Mouse (Mus musculus): ENCODE measurements around the gene Ptpra. TPM values are rescaled to one million over a fixed set of nuclear protein-coding genes. Genes with fewer than 3 reads are reported as not detected.

Gene Ptpra
- total and polyA plus RNA-seq, 3 experiments: 38.5 to 73.3 (median 40.4) TPM

GRCm38 (mm10) chr2:130433152-130433551 lies 16.9 kb upstream of the Ptpra start:
- TF ChIP-seq MYC (IDR thresholded peaks at IDR 0.05; ENCODE audit: low read depth, low read length) (no peak), ETS1 (conservative IDR thresholded peaks at IDR 0.05; ENCODE audit: low read depth, low read length) (no peak), E2F4 (IDR thresholded peaks at IDR 0.05; ENCODE audit: insufficient replicate concordance, low read depth, low read length) (no peak), PAX5 (IDR thresholded peaks at IDR 0.05; ENCODE audit: low read length) (no peak), MAFK (IDR thresholded peaks at IDR 0.05; ENCODE audit: insufficient replicate concordance, low read length) (no peak), BHLHE40 (IDR thresholded peaks at IDR 0.05; ENCODE audit: low read depth, low read length) (no peak), MEF2A (IDR thresholded peaks at IDR 0.05; ENCODE audit: borderline replicate concordance, low read depth, low read length) (no peak), ZC3H11A (IDR thresholded peaks at IDR 0.05; ENCODE audit: low read depth, low read length) (no peak), ZKSCAN1 (IDR thresholded peaks at IDR 0.05; ENCODE audit: borderline replicate concordance, low read depth, low read length) (no peak), TCF12 (IDR thresholded peaks at IDR 0.05; ENCODE audit: low read depth, low read length) (no peak), UBTF (IDR thresholded peaks at IDR 0.05; ENCODE audit: low read depth, low read length) (no peak), MXI1 (IDR thresholded peaks at IDR 0.05; ENCODE audit: low read depth, low read length) (no peak), MAZ (IDR thresholded peaks at IDR 0.05; ENCODE audit: low read depth, low read length) (no peak), CTCF (conservative IDR thresholded peaks at IDR 0.05 in 1 of 2, IDR thresholded peaks at IDR 0.05 in 1 of 2; ENCODE audit: low read depth in 2 of 2, low read length in 2 of 2) (peak; percentile 37 to 82), JUND (conservative IDR thresholded peaks at IDR 0.05; ENCODE audit: low read depth, low read length) (no peak), NELFE (IDR thresholded peaks at IDR 0.05; ENCODE audit: low read depth, low read length) (no peak), TBP (conservative IDR thresholded peaks at IDR 0.05; ENCODE audit: low read depth, low read length) (no peak), CHD2 (IDR thresholded peaks at IDR 0.05; ENCODE audit: low read length) (no peak), ZNF384 (IDR thresholded peaks at IDR 0.05; ENCODE audit: low read depth, low read length) (no peak), ZMIZ1 (IDR thresholded peaks at IDR 0.05; ENCODE audit: low read depth, low read length) (no peak), SIN3A (IDR thresholded peaks at IDR 0.05; ENCODE audit: low read length) (no peak), RAD21 (IDR thresholded peaks at IDR 0.05; ENCODE audit: low read depth, low read length) (peak; percentile 77), GABPA (IDR thresholded peaks at IDR 0.05; ENCODE audit: insufficient replicate concordance, low read depth, low read length) (no peak), CHD1 (IDR thresholded peaks at IDR 0.05; ENCODE audit: low read depth, low read length) (no peak), USF2 (conservative IDR thresholded peaks at IDR 0.05; ENCODE audit: low read depth, low read length) (no peak), USF1 (IDR thresholded peaks at IDR 0.05; ENCODE audit: low read depth, low read length) (no peak), EP300 (IDR thresholded peaks at IDR 0.05; ENCODE audit: low read length) (no peak), RCOR1 (conservative IDR thresholded peaks at IDR 0.05; ENCODE audit: low read depth, low read length) (no peak), HCFC1 (IDR thresholded peaks at IDR 0.05; ENCODE audit: low read depth, low read length) (no peak), MAX (IDR thresholded peaks at IDR 0.05; ENCODE audit: low read length) (no peak), SMC3 (IDR thresholded peaks at IDR 0.05; ENCODE audit: low read depth, low read length) (peak; percentile 74), JUN (IDR thresholded peaks at IDR 0.05; ENCODE audit: insufficient read depth, low read depth, low read length) (no peak), IRF4 (IDR thresholded peaks at IDR 0.05; ENCODE audit: low read depth, low read length) (0 out of 2 replicates have a peak, but pooled peaks have one; percentile 12)
- in situ Hi-C loops (cut with MboI; ENCODE audit: low pct_ligation_motif_present, low pct_unique_long_range_greater_than_20kb, low sequenced_read_pairs) (no loop called here), dilution Hi-C loops (cut with MboI; ENCODE audit: extremely low pct_ligation_motif_present, extremely low pct_unique_long_range_greater_than_20kb, low sequenced_read_pairs) (no loop called here)
- H3K4me2 ChIP-seq (ENCODE audit: insufficient read depth, low read depth, poor library complexity, severe bottlenecking): no peak overlapping the region
- H3K27ac ChIP-seq (ENCODE audit: insufficient read depth, low read depth): no peak overlapping the region
- no peaks in the 10 kb centered on the region for H3K27me3 ChIP-seq (replicated peaks)
- peaks cover 2 to 55% of the 10 kb centered on the region in 2 experiments; a peak in 3 of 4 replicates for H3K4me1 ChIP-seq (ENCODE audit: control insufficient read depth in 1 of 2, insufficient read depth in 2 of 2)
- H3K79me2 ChIP-seq (replicated peaks; ENCODE audit: control insufficient read depth, extremely low read depth, insufficient read depth, poor library complexity, severe bottlenecking): peaks cover 66% of the 10 kb centered on the region
- no peak overlapping the region for H3K4me3 ChIP-seq (replicated peaks in 1 of 3; ENCODE audit: low read depth in 2 of 3, low read length in 2 of 3, poor library complexity in 1 of 3)
- H3K9me3 ChIP-seq (replicated peaks; ENCODE audit: low read length): no peaks in the 10 kb centered on the region
- no peak overlapping the region for H3K9ac ChIP-seq (ENCODE audit: insufficient read depth, low read depth)
- peaks cover 27 to 68% of the 10 kb centered on the region in 2 experiments for H3K36me3 ChIP-seq (replicated peaks in 1 of 2; ENCODE audit: control insufficient read depth in 1 of 2, insufficient read depth in 1 of 2, low read length in 1 of 2)
- DNase-seq (ENCODE audit: extremely low read depth): peak; percentile 61

Data from CH12.LX (cell line).